In the genomic region with DNA sequence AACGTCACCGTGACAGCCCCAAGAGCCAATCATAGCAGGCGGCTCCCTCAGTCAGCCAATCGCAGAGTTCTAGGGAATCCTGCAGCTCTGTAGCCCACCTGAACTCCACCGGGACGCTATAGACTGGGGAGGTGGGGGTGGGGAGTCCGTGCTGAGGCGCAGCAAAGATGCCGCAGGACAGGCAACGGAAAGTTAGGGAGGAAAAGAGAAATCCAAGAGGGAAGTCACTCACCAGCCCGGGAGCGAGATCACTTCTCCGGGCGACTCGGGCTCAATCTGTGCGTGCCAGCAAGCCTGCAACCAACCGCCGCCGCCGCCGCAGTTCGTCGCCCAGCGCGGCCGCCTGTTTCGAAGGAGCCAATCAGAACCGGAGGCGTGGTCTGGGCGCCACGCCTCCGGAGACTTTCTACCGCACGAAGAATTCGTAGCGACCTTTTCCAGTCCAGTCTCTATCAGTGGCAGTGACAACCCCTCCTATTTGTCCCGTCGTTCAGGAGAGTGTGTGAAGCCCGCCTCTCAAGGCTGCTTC, we compare ENCODE assay signal across 8 mouse cellular contexts. TPM values are rescaled to one million over a fixed set of nuclear protein-coding genes. Genes with fewer than 3 reads are reported as not detected.
DNase-seq lines count a peak whose midpoint lies in the region; ATAC-seq and TF ChIP-seq lines count a peak whose summit lies in the region.

Gas2l3 (minus strand) TSS at position 345 of the 529 bp plus-strand sequence.

- intact Hi-C loops in heart, postnatal 25 days (cut with DNase I), result no loop called here

- H3K9me3 ChIP-seq in ES-E14 (ENCODE audit: control insufficient read depth, insufficient read depth, low read depth, low read length), result no peaks in the 10 kb centered on the region
- no peaks in the 10 kb centered on the region for H3K9me3 ChIP-seq in forebrain, embryonic 15.5 days
- no peaks in the 10 kb centered on the region for H3K9me3 ChIP-seq in liver, postnatal 0 days (ENCODE audit: low read length)
- H3K9me3 ChIP-seq in neural tube, embryonic 13.5 days, result 0 out of 2 replicates have a peak, but pooled peaks cover 7% of the 10 kb centered on the region

- no peak for TF ChIP-seq EP300 in liver, postnatal 0 days (IDR thresholded peaks at IDR 0.05; ENCODE audit: low read depth)

- no peak for TF ChIP-seq CTCF in liver, postnatal 0 days (IDR thresholded peaks at IDR 0.05; ENCODE audit: low read depth)

- 0 out of 2 replicates have a peak, but pooled peaks cover 3% of the 10 kb centered on the region for H3K27me3 ChIP-seq in forebrain, embryonic 15.5 days
- no peaks in the 10 kb centered on the region for H3K27me3 ChIP-seq in liver, postnatal 0 days (ENCODE audit: insufficient read depth, low read length)
- H3K27me3 ChIP-seq in neural tube, embryonic 13.5 days, result peaks cover 42% of the 10 kb centered on the region

- H3K4me2 ChIP-seq in forebrain, embryonic 15.5 days (replicated peaks), result peak within 1 kb of the TSS; percentile 72
- peak within 1 kb of the TSS; percentile 81 for H3K4me2 ChIP-seq in liver, postnatal 0 days (ENCODE audit: low read depth, low read length)
- peak within 1 kb of the TSS; percentile 97 for H3K4me2 ChIP-seq in neural tube, embryonic 13.5 days

- H3K36me3 ChIP-seq in ES-E14 (ENCODE audit: control insufficient read depth, insufficient read depth, low read length, poor library complexity, severe bottlenecking), result no peaks in the 10 kb centered on the region
- H3K36me3 ChIP-seq in forebrain, embryonic 15.5 days, result no peaks in the 10 kb centered on the region
- peaks cover 5% of the 10 kb centered on the region; the same call in 1 of the 2 replicates for H3K36me3 ChIP-seq in liver, postnatal 0 days (replicated peaks; ENCODE audit: insufficient read depth, low read length)
- no peaks in the 10 kb centered on the region for H3K36me3 ChIP-seq in neural tube, embryonic 13.5 days

- in situ Hi-C loops in ES-E14 (cut with MboI; ENCODE audit: low sequenced_read_pairs in 2 of 2, unreplicated experiment in 2 of 2), result no loop called here

- under 1% methylated on average over 39 of the region's 39 CpGs for WGBS in forebrain, embryonic 15.5 days
- under 1% methylated on average over 39 of the region's 39 CpGs for WGBS in liver, postnatal 0 days (ENCODE audit: insufficient replicate concordance)
- under 1% methylated on average over 39 of the region's 39 CpGs for WGBS in neural tube, embryonic 13.5 days

- peak; percentile 97 for ATAC-seq in forebrain, embryonic 15.5 days (replicated peaks)
- ATAC-seq in liver, postnatal 0 days, result peak; percentile 96
- peak; percentile 98 for ATAC-seq in neural tube, embryonic 13.5 days (ENCODE audit: low read depth)

- H3K27ac ChIP-seq in ES-E14 (ENCODE audit: insufficient read depth, low read depth, low read length, poor library complexity, severe bottlenecking), result peak within 1 kb of the TSS; percentile 35
- peak within 1 kb of the TSS; percentile 65 for H3K27ac ChIP-seq in forebrain, embryonic 15.5 days (replicated peaks)
- peak within 1 kb of the TSS; percentile 92 for H3K27ac ChIP-seq in liver, postnatal 0 days (ENCODE audit: low read depth)
- H3K27ac ChIP-seq in neural tube, embryonic 13.5 days (replicated peaks), result peak within 1 kb of the TSS; percentile 56; the same call in 1 of the 2 replicates

- peak; percentile 85 for DNase-seq in ES-E14 (ENCODE audit: low read depth, low spot score)
- peak; percentile 63 for DNase-seq in cerebellum, adult 11-12 months
- peak; percentile 66 for DNase-seq in heart, postnatal 25 days (ENCODE audit: low spot score)
- DNase-seq in layer of hippocampus, adult 11-12 months (ENCODE audit: low spot score), result peak; percentile 81
- DNase-seq in liver, postnatal 0 days, result peak; percentile 92
- DNase-seq in telencephalon, adult 2 months (ENCODE audit: low read depth, low spot score), result peak; percentile 42

- H3K4me1 ChIP-seq in ES-E14 (ENCODE audit: control insufficient read depth in 2 of 2, insufficient read depth in 2 of 2, low read length in 2 of 2, poor library complexity in 1 of 2), result peaks cover 3% of the 10 kb centered on the region in 2 experiments; a peak in 2 of 4 replicates
- H3K4me1 ChIP-seq in forebrain, embryonic 15.5 days, result peaks cover 15% of the 10 kb centered on the region
- peaks cover 15% of the 10 kb centered on the region for H3K4me1 ChIP-seq in liver, postnatal 0 days (ENCODE audit: insufficient read depth)
- peaks cover 17% of the 10 kb centered on the region for H3K4me1 ChIP-seq in neural tube, embryonic 13.5 days (replicated peaks)

- H3K4me3 ChIP-seq in ES-E14 (ENCODE audit: insufficient read depth in 1 of 2, low read depth in 1 of 2, low read length in 2 of 2, poor library complexity in 1 of 2, severe bottlenecking in 1 of 2), result peak within 1 kb of the TSS; percentile 86 to 99
- H3K4me3 ChIP-seq in forebrain, embryonic 15.5 days, result peak within 1 kb of the TSS; percentile 76
- H3K4me3 ChIP-seq in liver, postnatal 0 days (ENCODE audit: low read depth, low read length), result peak within 1 kb of the TSS; percentile 95
- H3K4me3 ChIP-seq in neural tube, embryonic 13.5 days, result peak within 1 kb of the TSS; percentile 69

- H3K9ac ChIP-seq in ES-E14 (ENCODE audit: insufficient read depth, low read depth, low read length, poor library complexity, severe bottlenecking), result peak within 1 kb of the TSS; percentile 76
- H3K9ac ChIP-seq in forebrain, embryonic 15.5 days (replicated peaks), result peak within 1 kb of the TSS; percentile 47
- H3K9ac ChIP-seq in liver, postnatal 0 days (replicated peaks), result peak within 1 kb of the TSS; percentile 86
- H3K9ac ChIP-seq in neural tube, embryonic 13.5 days, result peak within 1 kb of the TSS; percentile 71

TF ChIP-seq in ES-E14, 5 proteins besides CTCF, POLR2A, EP300 and RAD21:
- no peak; the same call in 1 of the 2 replicates for TF ChIP-seq HCFC1 (IDR thresholded peaks at IDR 0.05; ENCODE audit: borderline replicate concordance, insufficient read depth, low read length)
- no peak for TF ChIP-seq ZC3H11A (IDR thresholded peaks at IDR 0.05; ENCODE audit: borderline replicate concordance, low read depth, low read length)
- peak; percentile 88 for TF ChIP-seq CHD2 (IDR thresholded peaks at IDR 0.05; ENCODE audit: low read depth, low read length)
TF ChIP-seq in ES-E14: peak in this region for 1.

RNA-seq across cellular contexts. Expression of gene Gas2l3, which starts in this region (rescaled TPM):
- total RNA-seq in ES-E14 (2012; rRNA removed), result 24.3 and 25.5 TPM in 2 replicates
- polyA plus RNA-seq in forebrain, embryonic 15.5 days (2015; fragmentation: Nextera tagmentation; extraction: Ambion mirVana), result 12.1 and 13.9 TPM in 2 replicates
- 1 to 10 TPM; 1.6 to 3.8 TPM for total RNA-seq in heart, postnatal 25 days (2021)
- 2.8 and 2.9 TPM in 2 replicates for polyA plus RNA-seq in liver, postnatal 0 days (2015; fragmentation: Nextera tagmentation; extraction: Ambion mirVana)
- polyA plus RNA-seq in neural tube, embryonic 13.5 days (2015; fragmentation: Nextera tagmentation; extraction: Ambion mirVana), result 5.8 and 6.3 TPM in 2 replicates

Comparison
In these comparisons a context has a peak if more than half of its experiments do, and no peak if none do; other contexts are left out.
1. Peak in every context shown above with its lines: DNase-seq, ATAC-seq, H3K4me3 ChIP-seq and H3K27ac ChIP-seq.
2. DNase-seq: peak in every context shown above with its lines; median percentile 92 in liver, postnatal 0 days; 85 in ES-E14; 81 in layer of hippocampus, adult 11-12 months; 66 in heart, postnatal 25 days; 63 in cerebellum, adult 11-12 months; 42 in telencephalon, adult 2 months.
3. H3K27ac ChIP-seq: peak in every context shown above with its lines; median percentile 92 in liver, postnatal 0 days; 65 in forebrain, embryonic 15.5 days; 56 in neural tube, embryonic 13.5 days; 35 in ES-E14.